Mouse (Mus musculus) testis, adult 2 months (tissue): ENCODE results near the gene Tcf7.

ENCODE experiments used
- CTCF ChIP-seq: fragments of 200-500 bp; IDR thresholded peaks from 2 replicates; pipeline ENCODE4 v1.5.1; 2012; ENCODE audit warnings: low read depth, mild to moderate bottlenecking, inconsistent platforms, low read length, moderate library complexity; ENCODE audit not compliant: control insufficient read depth, insufficient read depth, insufficient replicate concordance
- POLR2A ChIP-seq: fragments of 200-500 bp; IDR thresholded peaks from 2 replicates; pipeline ENCODE4 v1.6.1; 2012; ENCODE audit warnings: low read depth, mild to moderate bottlenecking, inconsistent platforms, low read length, moderate library complexity; ENCODE audit not compliant: control insufficient read depth

- no peak for TF ChIP-seq POLR2A
- no peak for TF ChIP-seq CTCF
Observed at GRCm38 (mm10) chr11:52299687-52300086, 16.9 kb upstream of the Tcf7 start.
